Mouse (Mus musculus): ENCODE data around the gene Adgrl3.

Gene Adgrl3

DNA sequence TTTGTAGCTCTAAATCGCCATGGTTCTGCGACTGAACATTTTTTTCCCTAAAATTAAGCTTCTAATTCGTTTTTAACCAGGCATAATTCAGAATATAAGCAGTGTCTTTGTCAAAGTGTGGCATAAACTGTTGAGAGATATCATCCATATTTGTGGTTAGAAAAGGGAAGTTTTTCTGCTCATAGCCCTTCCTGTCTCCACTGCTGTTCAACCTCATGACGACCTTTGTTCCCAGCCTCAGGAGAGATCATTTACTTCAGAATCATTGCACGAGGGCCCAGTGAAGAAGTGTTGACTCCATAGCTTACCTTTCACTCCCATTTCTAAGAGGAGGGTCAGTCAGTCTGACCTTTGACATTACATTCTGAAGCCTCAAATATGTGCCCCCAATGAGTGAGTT lies 56.4 kb downstream of the Adgrl3 start:
- CTCF ChIA-PET: interaction anchor here (0.6 kb wide), 1 partner anchor 85 kb away, joined by 3 read pairs; no protein-coding TSS in a partner anchor

GRCm38 (mm10) chr5:81077031-81077430 lies 57.1 kb downstream of the Adgrl3 start:
- CTCF ChIA-PET: interaction anchor here (0.6 kb wide), 1 partner anchor 85 kb away, joined by 3 read pairs; no protein-coding TSS in a partner anchor

DNA sequence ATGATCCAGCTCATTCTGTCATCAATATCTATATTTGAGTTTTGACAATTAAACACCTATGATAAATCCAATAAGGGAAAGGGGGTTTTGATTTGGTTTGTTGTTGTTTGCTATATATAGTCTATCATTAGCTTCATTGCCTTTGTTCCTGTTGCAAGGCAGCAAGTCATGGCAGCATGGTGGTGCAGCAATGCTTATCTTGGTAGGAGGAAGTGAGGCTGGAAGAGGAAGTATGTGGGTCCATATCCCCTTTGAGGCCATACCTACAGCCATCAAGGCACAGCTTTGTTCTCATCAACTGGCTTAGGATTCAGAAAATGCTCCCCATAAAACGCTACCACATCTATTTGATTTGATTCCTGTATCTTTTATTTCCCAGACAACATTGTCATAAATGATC lies 58.1 kb downstream of the Adgrl3 start:
- CTCF ChIA-PET: no interaction called here

DNA sequence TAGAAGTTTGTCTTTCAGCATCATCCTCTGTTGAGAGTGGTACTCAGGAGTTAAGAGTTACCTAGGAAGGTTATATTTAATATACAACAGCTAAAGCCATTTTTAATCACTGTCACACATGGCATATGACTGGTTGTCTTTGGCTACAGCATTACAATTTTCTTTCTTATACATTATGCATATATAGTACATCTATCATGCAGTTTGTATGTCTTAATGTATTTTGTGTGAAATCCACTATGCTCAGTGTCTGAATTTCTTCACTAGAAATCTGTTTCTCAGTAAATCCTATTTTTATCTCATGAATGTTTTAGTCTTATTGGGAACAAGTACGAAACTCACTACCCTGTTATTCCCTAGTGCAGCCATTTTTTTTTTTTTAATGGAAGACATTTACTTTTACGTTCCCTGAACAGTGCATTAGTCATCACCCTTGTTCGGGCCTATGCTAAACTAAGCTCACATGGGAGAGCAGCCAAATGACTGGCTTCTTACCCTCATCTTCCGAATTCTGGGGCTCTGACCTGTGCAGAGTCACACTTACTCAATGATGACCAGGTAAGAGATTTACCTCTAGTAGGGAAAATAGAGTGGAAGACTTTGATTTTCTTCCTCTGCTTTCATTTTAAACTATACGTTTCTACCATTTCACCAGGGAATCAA lies 63.9 kb downstream of the Adgrl3 start:
- CTCF ChIA-PET: no interaction called here

DNA sequence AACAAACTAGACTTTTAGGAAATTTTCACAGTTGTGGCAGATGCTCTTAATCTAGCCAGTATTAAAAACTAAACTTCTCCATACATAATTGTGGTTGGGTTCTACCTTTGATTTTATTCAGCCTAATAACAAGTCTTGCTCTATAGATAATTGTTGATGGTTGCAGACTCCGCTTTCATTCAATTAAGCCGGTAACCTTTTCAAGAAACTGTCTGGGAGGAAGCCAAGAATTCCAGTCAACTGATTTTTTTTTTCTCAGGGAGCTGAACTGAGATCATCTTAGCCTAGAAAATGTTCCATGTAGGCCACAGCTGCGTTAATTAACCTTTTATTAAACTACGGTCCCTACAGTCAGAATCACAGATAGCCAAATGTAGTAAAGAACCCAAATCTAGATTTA lies 65.2 kb downstream of the Adgrl3 start:
- CTCF ChIA-PET: no interaction called here

DNA sequence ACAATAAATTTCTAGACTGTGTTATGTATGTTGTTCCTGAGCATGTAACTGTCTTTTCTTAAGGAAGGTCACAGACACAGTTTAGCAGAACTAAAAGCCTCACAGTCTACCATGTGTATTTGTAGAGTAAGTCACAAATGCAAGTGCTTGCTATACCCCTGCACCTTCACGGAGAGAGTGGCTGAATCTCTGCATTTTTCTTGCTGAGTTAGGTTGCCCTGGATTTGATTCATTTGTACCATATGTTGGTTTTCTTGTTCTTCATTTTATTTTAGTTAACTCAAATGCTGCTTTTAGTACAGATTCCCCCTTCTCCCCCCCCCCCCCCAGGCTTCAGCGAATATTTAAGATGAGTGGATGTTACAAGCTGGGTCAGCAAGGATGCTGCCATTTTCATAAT lies 68.7 kb downstream of the Adgrl3 start:
- CTCF ChIA-PET: no interaction called here

DNA sequence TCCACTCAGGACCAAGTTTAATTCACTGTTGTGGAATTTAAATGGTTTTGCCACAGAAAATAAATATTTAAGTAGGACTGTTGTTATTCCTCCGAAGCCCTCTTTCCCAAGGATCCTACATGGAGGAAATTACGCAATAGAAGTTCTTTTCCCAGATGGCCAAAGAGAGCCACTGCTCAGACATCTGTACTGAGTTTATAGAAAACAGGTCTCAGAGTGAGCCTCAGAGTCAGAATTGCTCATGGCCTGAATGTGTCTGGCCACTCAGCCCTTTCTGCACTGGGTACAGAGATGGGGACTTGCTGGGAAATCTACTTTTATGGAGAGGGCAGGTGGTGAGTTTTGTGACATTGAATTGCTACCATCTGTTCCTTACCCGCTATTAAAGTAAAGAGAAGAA lies 74.7 kb downstream of the Adgrl3 start:
- CTCF ChIA-PET: no interaction called here

DNA sequence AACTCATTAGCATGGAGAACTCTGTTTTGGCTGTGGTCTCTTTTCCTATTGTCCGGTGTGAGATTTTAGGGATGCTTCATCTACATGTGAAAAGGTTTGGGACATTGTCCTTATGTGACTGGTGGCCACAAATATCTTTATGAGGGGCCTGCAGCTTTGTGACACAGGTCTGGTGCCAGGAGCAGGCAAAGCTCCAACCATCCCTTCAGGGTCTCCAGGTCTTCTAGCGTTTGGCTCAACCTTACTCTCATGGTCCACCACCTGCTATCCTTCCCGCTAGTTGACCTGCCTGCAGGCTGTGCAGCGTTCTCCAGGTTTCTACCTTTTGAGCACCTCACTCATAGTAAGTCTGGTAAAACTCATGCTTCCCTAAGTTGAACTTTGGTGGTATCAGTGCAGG lies 77.2 kb downstream of the Adgrl3 start:
- CTCF ChIA-PET: no interaction called here

GRCm38 (mm10) chr5:81107431-81107830 lies 87.5 kb downstream of the Adgrl3 start:
- CTCF ChIA-PET: no interaction called here

DNA sequence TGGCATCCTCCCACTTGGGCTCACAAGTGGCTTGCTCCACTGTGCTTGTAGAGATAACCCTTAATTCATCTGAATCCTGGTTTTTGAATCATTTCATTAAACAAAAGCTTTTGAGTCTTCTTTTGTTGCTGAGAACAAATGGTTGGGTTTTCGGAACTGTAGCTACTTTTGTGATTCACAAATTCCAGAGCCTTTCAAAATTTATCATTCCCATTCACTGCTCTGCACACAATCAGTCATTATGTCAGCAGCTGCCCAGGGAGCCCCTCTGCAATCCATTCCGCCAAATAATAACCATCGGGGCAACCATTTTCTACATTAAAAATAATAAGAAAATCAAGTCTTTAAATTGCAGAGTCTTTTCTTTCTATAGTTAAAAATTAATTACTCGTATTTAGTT lies 104.5 kb downstream of the Adgrl3 start:
- CTCF ChIA-PET: no interaction called here

DNA sequence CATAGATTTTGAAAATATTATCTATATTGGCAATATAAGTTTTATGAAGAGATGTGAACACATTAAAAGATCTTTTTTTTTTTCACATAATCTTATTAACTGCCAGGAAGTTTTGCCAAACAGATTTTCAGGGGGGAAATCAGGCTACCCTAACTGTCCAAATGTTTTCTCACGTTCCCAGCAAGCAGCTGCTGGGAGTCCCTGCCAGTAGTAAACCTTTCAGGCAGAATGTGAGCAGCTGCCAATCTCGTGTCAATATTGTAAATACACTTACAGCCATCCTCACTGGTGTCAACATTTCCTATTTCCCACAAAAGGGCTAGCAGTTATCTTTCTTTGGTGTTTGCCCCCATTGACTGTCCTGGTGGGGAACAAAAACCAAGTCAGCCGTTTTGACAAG lies 107.7 kb downstream of the Adgrl3 start:
- CTCF ChIA-PET: no interaction called here

DNA sequence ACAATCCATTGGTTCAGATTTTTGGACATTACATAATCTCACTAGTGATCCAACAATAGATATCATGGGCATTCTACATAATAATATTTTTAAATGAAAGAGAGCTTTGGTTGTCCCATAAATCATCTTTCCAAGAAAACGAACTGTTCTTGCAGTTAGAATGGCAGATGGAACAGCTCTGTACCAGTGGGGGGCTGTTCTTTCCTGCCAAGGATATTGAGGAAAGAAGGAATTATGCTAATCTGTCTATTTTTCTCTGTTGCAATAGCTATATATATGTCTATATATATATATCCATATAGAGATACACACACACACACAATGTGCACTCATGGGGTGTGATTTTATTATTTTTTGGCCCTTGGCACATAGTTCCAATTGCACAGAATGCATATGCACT lies 116.5 kb downstream of the Adgrl3 start:
- CTCF ChIA-PET: no interaction called here

DNA sequence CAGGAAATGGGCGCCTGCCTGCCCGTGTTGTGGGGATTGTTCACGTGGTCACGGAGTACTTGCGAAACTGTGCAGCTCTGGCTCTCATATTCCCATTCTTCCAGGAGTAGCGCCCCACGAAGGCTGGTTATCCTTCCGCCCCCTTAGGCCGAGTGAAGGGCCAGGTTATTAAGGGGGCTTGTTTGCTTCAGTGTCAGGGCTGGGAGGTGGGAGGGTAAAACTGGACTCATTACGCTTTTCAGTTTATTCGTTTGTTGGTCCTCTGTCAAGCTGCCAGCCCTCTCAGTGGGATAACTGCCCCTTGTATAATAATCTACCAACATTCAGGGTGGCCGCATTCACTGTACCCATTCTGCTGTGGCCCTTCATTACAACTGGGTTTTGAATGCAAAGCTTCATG lies 135.9 kb downstream of the Adgrl3 start:
- CTCF ChIA-PET: no interaction called here

DNA sequence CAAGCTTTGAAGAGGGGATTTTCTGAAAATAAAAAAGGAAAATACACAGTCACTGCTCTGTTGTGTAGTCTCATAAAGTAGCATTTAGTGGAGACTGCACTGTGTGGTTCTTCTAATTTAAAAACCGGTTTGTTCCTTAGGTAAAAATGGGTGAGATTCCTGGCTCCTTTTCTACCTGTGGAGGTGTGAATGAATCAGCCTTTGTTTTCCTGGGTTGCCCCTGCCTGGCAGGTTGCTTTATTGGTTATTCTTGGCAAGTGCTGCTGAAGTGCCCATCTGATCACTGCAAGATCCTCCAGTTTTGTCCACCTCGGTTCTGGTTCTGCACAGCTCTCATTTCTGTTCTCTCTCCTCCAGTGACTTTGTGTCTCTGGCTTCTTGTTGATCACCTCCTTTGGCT lies 136.3 kb downstream of the Adgrl3 start:
- CTCF ChIA-PET: interaction anchor here (0.6 kb wide), 2 partner anchors 22 to 44 kb away, joined by 5 to 6 read pairs; no protein-coding TSS in a partner anchor

DNA sequence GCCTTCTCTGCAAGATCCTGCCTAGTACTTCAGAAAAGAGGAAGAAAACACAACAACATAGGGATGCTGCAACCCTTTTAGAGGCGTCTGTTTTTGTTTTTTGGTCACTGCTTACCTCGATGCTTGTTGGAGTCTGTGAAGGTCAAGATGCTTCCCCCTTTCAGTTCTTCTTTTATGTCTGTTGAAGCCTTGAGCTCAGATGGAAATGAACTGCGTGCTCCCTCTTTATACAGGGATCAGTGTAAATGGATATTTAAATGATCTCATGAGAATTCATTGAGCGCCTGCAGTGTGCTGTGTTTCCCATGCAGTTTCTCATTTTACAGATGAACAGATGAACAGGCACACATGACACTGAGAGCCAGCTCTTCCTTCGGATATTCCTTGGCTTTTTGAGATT lies 136.9 kb downstream of the Adgrl3 start:
- CTCF ChIA-PET: no interaction called here

- CTCF ChIA-PET: no interaction called here
Observed at GRCm38 (mm10) chr5:81159013-81159412, 139.1 kb downstream of the Adgrl3 start.

- CTCF ChIA-PET: no interaction called here
Observed at GRCm38 (mm10) chr5:81160431-81160830, 140.5 kb downstream of the Adgrl3 start.

GRCm38 (mm10) chr5:81188871-81189485 lies 169.0 kb downstream of the Adgrl3 start:
- CTCF ChIA-PET: no interaction called here

DNA sequence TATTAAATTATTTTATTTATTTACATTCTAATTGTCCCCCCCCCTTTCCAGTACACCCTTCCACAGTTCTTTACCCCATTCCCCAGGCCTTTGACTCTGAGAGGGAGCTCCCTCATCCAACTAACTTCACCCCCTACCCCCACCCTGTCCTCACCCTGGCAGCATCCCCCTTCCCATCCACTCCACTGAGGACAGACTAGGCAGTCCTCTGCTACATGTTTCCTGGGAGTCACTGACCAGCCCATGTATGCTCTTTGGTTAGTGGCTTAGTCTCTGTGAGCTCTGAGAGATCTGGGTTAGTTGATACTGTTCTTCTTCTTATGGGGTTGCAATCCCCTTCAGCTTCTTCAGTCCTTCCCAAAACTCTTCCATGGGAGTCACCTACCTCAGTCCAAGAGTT lies 180.4 kb downstream of the Adgrl3 start:
- CTCF ChIA-PET: no interaction called here

DNA sequence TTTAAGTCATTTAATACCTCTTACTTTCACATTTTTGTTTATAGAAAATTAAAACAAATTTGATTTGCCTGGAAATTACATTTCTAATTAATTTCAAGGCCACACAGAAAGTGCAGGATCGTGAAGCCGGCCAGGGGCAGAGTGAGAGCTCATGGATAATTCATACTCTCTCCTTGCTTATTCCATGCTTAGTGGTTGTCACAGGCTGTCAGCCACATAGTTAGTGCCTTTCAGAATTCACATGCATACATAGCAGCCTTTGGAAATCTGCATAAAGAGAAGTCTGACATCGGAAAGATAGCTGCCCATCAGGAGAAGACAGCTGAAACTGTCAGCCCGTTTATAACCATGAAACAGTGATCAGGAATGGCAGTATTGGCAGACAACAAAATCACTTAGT lies 181.9 kb downstream of the Adgrl3 start:
- CTCF ChIA-PET: no interaction called here

DNA sequence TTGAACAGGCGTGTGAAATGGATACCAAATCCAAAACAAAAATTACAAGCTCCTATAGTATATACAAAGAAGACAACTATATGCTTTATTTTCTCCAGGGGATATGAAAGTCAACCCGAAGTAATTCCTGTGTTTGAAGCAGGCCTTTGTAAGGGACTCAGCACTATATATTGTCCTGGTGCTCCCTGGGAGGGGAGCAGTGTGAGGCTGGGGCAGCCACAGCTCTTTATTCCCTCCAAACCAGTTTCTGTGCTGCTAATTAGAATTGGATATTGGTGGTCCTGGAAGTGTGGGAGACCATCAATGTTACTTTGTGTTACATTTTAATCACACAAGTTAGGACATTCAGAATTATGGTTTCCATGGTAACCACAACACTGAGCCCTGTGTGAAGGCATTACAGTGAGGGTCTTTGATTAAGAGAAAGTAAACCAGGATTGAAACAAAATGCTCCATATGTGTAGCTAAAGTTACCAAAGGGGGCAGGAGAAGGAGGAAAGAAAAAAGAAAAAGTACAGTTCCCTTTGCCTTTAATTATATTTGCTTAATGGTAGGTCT lies 198.6 kb downstream of the Adgrl3 start:
- CTCF ChIA-PET: interaction anchor here (0.6 kb wide), 1 partner anchor 240 kb away, joined by 3 read pairs; no protein-coding TSS in a partner anchor

DNA sequence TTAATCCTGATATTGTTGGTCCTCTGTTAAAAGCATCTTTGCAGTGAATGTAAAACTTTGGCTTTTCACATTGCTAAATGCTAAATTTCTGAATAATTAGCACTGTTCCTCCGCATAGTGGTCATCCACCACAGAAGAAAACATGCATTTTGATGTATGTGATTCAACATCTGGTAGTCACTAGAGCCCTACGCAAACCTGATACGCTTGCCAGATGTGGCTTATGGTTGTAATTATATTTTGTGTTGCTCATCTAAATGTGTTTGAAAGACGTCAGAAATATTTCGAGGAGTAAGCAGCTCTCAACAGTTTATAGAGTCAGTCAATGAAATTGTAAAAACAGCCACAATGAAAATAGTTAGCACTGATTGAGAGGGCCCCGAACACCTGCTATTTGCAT lies 204.5 kb downstream of the Adgrl3 start:
- CTCF ChIA-PET: no interaction called here

DNA sequence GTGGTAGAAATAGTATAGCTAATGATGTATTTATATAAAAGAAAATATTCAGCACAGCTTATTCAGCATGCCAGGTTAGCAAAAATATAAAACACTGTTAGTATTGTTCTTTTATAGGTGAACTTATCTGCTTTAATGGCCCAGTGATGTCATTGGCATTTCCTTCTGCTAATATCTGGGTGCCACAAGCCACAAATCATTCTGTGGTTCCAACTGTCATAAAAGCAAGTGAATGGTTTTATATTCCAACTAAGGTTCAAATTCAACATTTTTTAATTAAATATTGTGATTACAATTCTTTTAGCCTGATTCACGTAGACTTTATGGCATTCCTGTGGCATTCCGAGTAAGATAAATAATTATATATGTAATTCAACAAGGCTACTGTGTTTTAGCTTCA lies 205.5 kb downstream of the Adgrl3 start:
- CTCF ChIA-PET: no interaction called here

DNA sequence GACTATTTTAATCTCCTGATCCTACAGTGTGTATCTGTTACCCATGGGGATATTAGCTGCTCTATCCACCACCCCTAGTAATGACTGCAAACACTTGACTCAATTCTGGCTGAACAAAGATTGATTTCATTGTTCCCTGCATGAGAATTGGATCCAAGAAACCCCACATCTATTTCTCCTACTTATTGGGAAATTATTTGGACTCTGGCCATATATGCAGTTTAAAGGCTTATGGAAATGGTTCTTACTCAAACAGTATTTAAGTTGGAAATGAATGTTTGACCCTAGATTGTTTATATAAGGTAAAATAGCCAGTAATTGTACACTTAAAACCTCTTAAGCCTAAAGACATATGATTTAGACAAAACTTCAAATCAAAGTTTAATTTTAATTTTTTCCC lies 207.3 kb downstream of the Adgrl3 start:
- CTCF ChIA-PET: no interaction called here
